Mouse (Mus musculus) spleen, embryonic (tissue): ENCODE data around the gene Tmem267.
"Not testable (repeated sequence)": the region's sequence is repeated elsewhere in the genome, so short reads cannot be mapped to it uniquely, and the experiment has no call there.

ENCODE experiments used
- CTCF ChIA-PET: fragments of 350-600 bp; sonication (Branson Sonifier 250); formaldehyde crosslinking; loops from one replicate; lab custom pipeline; 2022; lab: Charles Lee

The Tmem267 gene

GRCm38 (mm10) chr13:119487880-119488580 lies at the start of gene Tmem267, which contains the start of gene 3110070M22Rik:
Tmem267 (plus strand) TSS chr13:119488039.
3110070M22Rik (minus strand) TSS chr13:119488383.
- CTCF ChIA-PET = no interaction called here

GRCm38 (mm10) chr13:119442244-119442643 lies 45.6 kb upstream of the Tmem267 start:
- CTCF ChIA-PET = no interaction called here

GRCm38 (mm10) chr13:119453563-119453962 lies 34.3 kb upstream of the Tmem267 start:
- CTCF ChIA-PET = interaction anchor here (0.7 kb wide), 1 partner anchor 30 kb away, joined by 4 read pairs; no protein-coding TSS in a partner anchor

- CTCF ChIA-PET = interaction anchor here (0.8 kb wide), 1 partner anchor 41 kb away, joined by 3 read pairs; no protein-coding TSS in a partner anchor
These were observed 32.8 kb upstream of the Tmem267 start for GRCm38 (mm10) chr13:119455082-119455481.

- CTCF ChIA-PET = no interaction called here
These were observed 31.5 kb upstream of the Tmem267 start for GRCm38 (mm10) chr13:119456342-119456741.

- CTCF ChIA-PET = interaction anchor here (0.9 to 1.1 kb wide), 2 partner anchors 10 to 21 kb away, joined by 4 to 6 read pairs; no protein-coding TSS in a partner anchor
These were observed 25.8 kb upstream of the Tmem267 start for GRCm38 (mm10) chr13:119461900-119462595.

GRCm38 (mm10) chr13:119462596-119463560 lies 25.0 kb upstream of the Tmem267 start, which contains the start of gene 4833420G17Rik:
4833420G17Rik (plus strand) TSS chr13:119462768.
- CTCF ChIA-PET = interaction anchor here (0.9 kb wide), 1 partner anchor 22 kb away, joined by 4 read pairs; no protein-coding TSS in a partner anchor

GRCm38 (mm10) chr13:119476631-119477030 lies 11.2 kb upstream of the Tmem267 start:
- CTCF ChIA-PET = no interaction called here

GRCm38 (mm10) chr13:119477789-119478188 lies 10.1 kb upstream of the Tmem267 start:
- CTCF ChIA-PET = no interaction called here

GRCm38 (mm10) chr13:119487354-119487753 lies 485 bp upstream of the Tmem267 start:
- CTCF ChIA-PET = no interaction called here

- CTCF ChIA-PET = not testable (repeated sequence)
These were observed 4.2 kb downstream of the Tmem267 start for GRCm38 (mm10) chr13:119492083-119492482.

- CTCF ChIA-PET = not testable (repeated sequence)
These were observed 7.1 kb downstream of the Tmem267 start for GRCm38 (mm10) chr13:119494938-119495337.

GRCm38 (mm10) chr13:119596321-119597211 lies 108.7 kb downstream of the Tmem267 start:
- CTCF ChIA-PET = not testable (repeated sequence)

- CTCF ChIA-PET = not testable (repeated sequence)
These were observed 110.6 kb downstream of the Tmem267 start for GRCm38 (mm10) chr13:119598466-119598865.

- CTCF ChIA-PET = not testable (repeated sequence)
These were observed 111.2 kb downstream of the Tmem267 start for GRCm38 (mm10) chr13:119599066-119599465.

GRCm38 (mm10) chr13:119599498-119599897 lies 111.7 kb downstream of the Tmem267 start:
- CTCF ChIA-PET = not testable (repeated sequence)

- CTCF ChIA-PET = not testable (repeated sequence)
These were observed 112.3 kb downstream of the Tmem267 start for GRCm38 (mm10) chr13:119600166-119600565.

GRCm38 (mm10) chr13:119602688-119603331 lies 115.0 kb downstream of the Tmem267 start:
- CTCF ChIA-PET = not testable (repeated sequence)

- CTCF ChIA-PET = interaction anchor here (0.5 kb wide), 1 partner anchor 690 kb away, joined by 6 read pairs; no protein-coding TSS in a partner anchor
These were observed 116.1 kb downstream of the Tmem267 start for GRCm38 (mm10) chr13:119603890-119604289.
